Mouse (Mus musculus): ENCODE results near the gene Rbm3.
"Not testable (repeated sequence)": the region's sequence is repeated elsewhere in the genome, so short reads cannot be mapped to it uniquely, and the experiment has no call there.

Gene Rbm3

GRCm38 (mm10) chrX:8135886-8136285, 9.8 kb downstream of the Rbm3 start:
- in situ Hi-C loops (cut with MboI; ENCODE audit: low pct_unique_long_range_greater_than_20kb in 1 of 2, low sequenced_read_pairs in 2 of 2, unreplicated experiment in 1 of 2) = no loop called here

- in situ Hi-C loops (cut with MboI; ENCODE audit: low pct_unique_long_range_greater_than_20kb in 1 of 2, low sequenced_read_pairs in 2 of 2, unreplicated experiment in 1 of 2) = no loop called here
These were observed 13.4 kb downstream of the Rbm3 start, which contains the start of gene Wdr13 for GRCm38 (mm10) chrX:8132017-8132976. Wdr13 (minus strand) TSS chrX:8132892.

- in situ Hi-C loops (cut with MboI; ENCODE audit: low pct_unique_long_range_greater_than_20kb in 1 of 2, low sequenced_read_pairs in 2 of 2, unreplicated experiment in 1 of 2) = no loop called here
These were observed 14.3 kb downstream of the Rbm3 start for GRCm38 (mm10) chrX:8131393-8131792.

- in situ Hi-C loops (cut with MboI; ENCODE audit: low pct_unique_long_range_greater_than_20kb in 1 of 2, low sequenced_read_pairs in 2 of 2, unreplicated experiment in 1 of 2) = no loop called here
These were observed 20.4 kb downstream of the Rbm3 start for GRCm38 (mm10) chrX:8125235-8125634.

GRCm38 (mm10) chrX:8123821-8124470, 21.7 kb downstream of the Rbm3 start:
- in situ Hi-C loops (cut with MboI; ENCODE audit: low pct_unique_long_range_greater_than_20kb in 1 of 2, low sequenced_read_pairs in 2 of 2, unreplicated experiment in 1 of 2) = no loop called here

GRCm38 (mm10) chrX:8117264-8117663, 28.4 kb downstream of the Rbm3 start:
- in situ Hi-C loops (cut with MboI; ENCODE audit: low pct_unique_long_range_greater_than_20kb in 1 of 2, low sequenced_read_pairs in 2 of 2, unreplicated experiment in 1 of 2) = no loop called here

GRCm38 (mm10) chrX:8115275-8115674, 30.4 kb downstream of the Rbm3 start:
- in situ Hi-C loops (cut with MboI; ENCODE audit: low pct_unique_long_range_greater_than_20kb in 1 of 2, low sequenced_read_pairs in 2 of 2, unreplicated experiment in 1 of 2) = no loop called here

GRCm38 (mm10) chrX:8105019-8105418, 40.7 kb downstream of the Rbm3 start:
- in situ Hi-C loops (cut with MboI; ENCODE audit: low pct_unique_long_range_greater_than_20kb in 1 of 2, low sequenced_read_pairs in 2 of 2, unreplicated experiment in 1 of 2) = loop anchor here in 1 of 2 experiments (10.0 kb wide), 1 partner anchor 180 kb away; the partner anchor contains the start of gene Eras

- in situ Hi-C loops (cut with MboI; ENCODE audit: low pct_unique_long_range_greater_than_20kb in 1 of 2, low sequenced_read_pairs in 2 of 2, unreplicated experiment in 1 of 2) = loop anchor here in 1 of 2 experiments (10.0 kb wide), 1 partner anchor 177 kb away; the partner anchor contains the start of gene Eras
These were observed 43.4 kb downstream of the Rbm3 start for GRCm38 (mm10) chrX:8102213-8102668.

- in situ Hi-C loops (cut with MboI; ENCODE audit: low pct_unique_long_range_greater_than_20kb in 1 of 2, low sequenced_read_pairs in 2 of 2, unreplicated experiment in 1 of 2) = loop anchor here in 1 of 2 experiments (10.0 kb wide), 1 partner anchor 176 kb away; the partner anchor contains the start of gene Eras
These were observed 44.7 kb downstream of the Rbm3 start for GRCm38 (mm10) chrX:8101017-8101416.

GRCm38 (mm10) chrX:8099435-8099834, 46.2 kb downstream of the Rbm3 start:
- in situ Hi-C loops (cut with MboI; ENCODE audit: low pct_unique_long_range_greater_than_20kb in 1 of 2, low sequenced_read_pairs in 2 of 2, unreplicated experiment in 1 of 2) = no loop called here

GRCm38 (mm10) chrX:8096787-8097242, 48.9 kb downstream of the Rbm3 start:
- in situ Hi-C loops (cut with MboI; ENCODE audit: low pct_unique_long_range_greater_than_20kb in 1 of 2, low sequenced_read_pairs in 2 of 2, unreplicated experiment in 1 of 2) = no loop called here

GRCm38 (mm10) chrX:8096068-8096786, 49.5 kb downstream of the Rbm3 start:
- in situ Hi-C loops (cut with MboI; ENCODE audit: low pct_unique_long_range_greater_than_20kb in 1 of 2, low sequenced_read_pairs in 2 of 2, unreplicated experiment in 1 of 2) = not testable (repeated sequence)

- in situ Hi-C loops (cut with MboI; ENCODE audit: low pct_unique_long_range_greater_than_20kb in 1 of 2, low sequenced_read_pairs in 2 of 2, unreplicated experiment in 1 of 2) = no loop called here
These were observed 50.1 kb downstream of the Rbm3 start for GRCm38 (mm10) chrX:8095546-8095945.

GRCm38 (mm10) chrX:8090954-8091347, 54.7 kb downstream of the Rbm3 start:
- in situ Hi-C loops (cut with MboI; ENCODE audit: low pct_unique_long_range_greater_than_20kb in 1 of 2, low sequenced_read_pairs in 2 of 2, unreplicated experiment in 1 of 2) = not testable (repeated sequence)

GRCm38 (mm10) chrX:8090346-8090953, 55.2 kb downstream of the Rbm3 start, which contains the start of gene Was:
Was (minus strand) TSS chrX:8090498.
- in situ Hi-C loops (cut with MboI; ENCODE audit: low pct_unique_long_range_greater_than_20kb in 1 of 2, low sequenced_read_pairs in 2 of 2, unreplicated experiment in 1 of 2) = no loop called here

GRCm38 (mm10) chrX:8089746-8090145, 55.9 kb downstream of the Rbm3 start:
- in situ Hi-C loops (cut with MboI; ENCODE audit: low pct_unique_long_range_greater_than_20kb in 1 of 2, low sequenced_read_pairs in 2 of 2, unreplicated experiment in 1 of 2) = no loop called here

All from mouse embryonic stem cell (cell line).